Mouse (Mus musculus) bone marrow, adult 2 months (tissue): Measurements from ENCODE around the gene Abhd4.

Source experiments
- CTCF ChIP-seq: fragments of 200-500 bp; IDR thresholded peaks from 2 replicates; pipeline ENCODE4 v1.5.1; 2011; ENCODE audit warnings: low read length, control low read depth; ENCODE audit not compliant: control insufficient read depth, insufficient read depth
- POLR2A ChIP-seq: fragments of 200-500 bp; IDR thresholded peaks from 2 replicates; pipeline ENCODE4 v1.6.1; 2011; ENCODE audit warnings: low read depth, mild to moderate bottlenecking, control low read depth, low read length, borderline replicate concordance; ENCODE audit not compliant: control insufficient read depth

DNA sequence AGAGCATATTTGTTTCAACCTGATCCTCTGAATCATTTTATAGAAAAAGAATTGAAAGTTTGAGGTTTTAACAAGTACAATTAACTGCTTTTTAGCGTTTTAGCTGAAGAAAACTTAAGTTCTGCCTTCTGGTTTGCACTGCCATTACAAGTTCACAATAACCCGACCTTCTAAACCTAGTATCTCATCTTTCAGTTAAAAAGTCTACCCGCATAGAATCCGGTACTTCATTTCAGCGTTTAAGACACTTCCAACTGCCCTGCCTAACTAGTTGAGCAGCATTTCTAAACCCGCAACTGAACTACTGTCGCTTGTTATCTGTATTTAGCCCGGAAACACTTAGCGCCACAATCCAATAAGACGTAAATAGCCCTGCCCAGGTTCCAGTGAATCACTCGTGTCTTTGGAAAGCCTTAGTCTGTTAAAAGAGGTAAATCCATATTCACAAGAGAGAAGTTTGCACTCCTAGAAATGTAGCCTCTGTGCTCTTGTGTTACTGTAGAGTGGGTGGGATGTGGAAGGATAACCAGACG, 748 bp downstream of the Abhd4 start:
- no peak for TF ChIP-seq POLR2A
- TF ChIP-seq CTCF: no peak
